Mouse (Mus musculus): ENCODE measurements around the gene Abcc9. TPM values are rescaled to one million over a fixed set of nuclear protein-coding genes. Genes with fewer than 3 reads are reported as not detected.

The Abcc9 gene
- polyA plus RNA-seq, 1 experiment from 2014 or later = 31.0 TPM

DNA sequence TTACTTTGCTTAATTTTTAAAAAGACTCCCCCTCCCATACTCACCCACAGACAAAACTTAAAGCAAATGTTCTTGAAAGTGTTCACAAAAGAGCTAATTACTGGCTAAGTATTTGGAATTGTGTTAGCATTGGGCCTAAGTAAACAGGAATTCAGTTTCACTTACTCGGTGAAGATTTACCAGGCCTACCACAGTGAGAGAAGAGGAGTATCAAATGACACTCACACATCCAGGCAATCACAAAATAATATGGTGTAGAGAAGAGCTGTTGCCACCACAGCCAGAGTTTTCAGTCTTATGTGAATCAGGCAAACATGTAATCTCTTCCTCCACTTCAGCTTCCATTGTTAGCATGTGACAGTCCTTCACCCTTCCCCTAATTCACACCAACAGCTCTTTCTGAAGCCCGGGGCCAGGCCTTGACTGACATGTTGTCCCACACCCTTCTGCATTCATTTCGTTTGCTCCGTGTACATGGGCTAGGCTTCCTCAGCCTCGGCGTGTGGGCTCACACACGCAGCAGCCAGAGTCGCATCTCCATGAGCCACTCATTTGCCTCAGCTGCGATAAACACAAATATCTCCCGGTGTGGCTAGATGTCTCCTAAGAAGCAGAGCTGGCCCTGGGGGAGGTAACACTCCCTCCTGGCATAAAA is 67.5 kb downstream of the Abcc9 start:
- Histone ChIP-seq H3K9me3 (ENCODE audit: control insufficient read depth, low read depth, low read length) (no peaks in the 10 kb centered on the region), H3K36me3 (ENCODE audit: control insufficient read depth, insufficient read depth, low read length) (peaks cover 6% of the 10 kb centered on the region), H3K4me3 (ENCODE audit: low read depth, low read length) (no peak overlapping the region), H3K27ac (ENCODE audit: low read length) (no peak overlapping the region), H3K4me2 (replicated peaks; ENCODE audit: low read depth, low read length) (no peak overlapping the region), H3K9ac (replicated peaks; ENCODE audit: low read depth, low read length) (no peak overlapping the region), H3K4me1 (ENCODE audit: control insufficient read depth, insufficient read depth, low read length) (no peaks in the 10 kb centered on the region), H3K27me3 (ENCODE audit: control insufficient read depth, insufficient read depth, low read length) (no peaks in the 10 kb centered on the region)
- no peak for ATAC-seq (ENCODE audit: insufficient number of reproducible peaks, insufficient read depth, low FRiP score, low read depth)
- 57% methylated on average over 10 of the region's 10 CpGs for WGBS

DNA sequence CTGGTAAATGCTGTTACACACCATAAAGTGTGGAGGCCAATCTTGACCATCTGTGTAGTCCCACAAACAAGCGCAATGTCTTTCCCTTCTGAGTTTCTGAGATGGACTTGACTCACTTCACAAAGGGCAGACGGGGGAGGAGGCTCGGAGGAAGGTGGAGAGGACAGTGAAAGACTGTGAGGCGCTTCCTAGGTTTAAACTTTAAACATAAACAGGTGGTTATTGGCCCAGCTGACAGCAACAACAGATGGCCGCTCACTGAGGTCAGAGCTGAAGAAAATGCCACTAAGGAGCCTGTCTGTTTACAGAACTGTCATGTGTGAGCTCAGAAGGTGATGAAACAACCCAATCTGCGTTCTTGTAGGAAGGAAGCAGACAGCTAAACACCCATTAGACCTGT is 78.8 kb downstream of the Abcc9 start:
- H3K9ac ChIP-seq (replicated peaks; ENCODE audit: low read depth, low read length) = no peak overlapping the region
- H3K9me3 ChIP-seq (ENCODE audit: control insufficient read depth, low read depth, low read length) = no peaks in the 10 kb centered on the region
- 0 out of 2 replicates have a peak, but pooled peaks cover 8% of the 10 kb centered on the region for H3K36me3 ChIP-seq (ENCODE audit: control insufficient read depth, insufficient read depth, low read length)
- WGBS = 34% methylated on average over 6 of the region's 6 CpGs
- no peaks in the 10 kb centered on the region for H3K27me3 ChIP-seq (ENCODE audit: control insufficient read depth, insufficient read depth, low read length)
- H3K27ac ChIP-seq (ENCODE audit: low read length) = no peak overlapping the region
- no peaks in the 10 kb centered on the region for H3K4me1 ChIP-seq (ENCODE audit: control insufficient read depth, insufficient read depth, low read length)
- no peak overlapping the region for H3K4me2 ChIP-seq (replicated peaks; ENCODE audit: low read depth, low read length)
- no peak overlapping the region for H3K4me3 ChIP-seq (ENCODE audit: low read depth, low read length)
- ATAC-seq (ENCODE audit: insufficient number of reproducible peaks, insufficient read depth, low FRiP score, low read depth) = no peak

GRCm38 (mm10) chr6:142616659-142617058 is 85.5 kb downstream of the Abcc9 start:
- Histone ChIP-seq H3K36me3 (ENCODE audit: control insufficient read depth, insufficient read depth, low read length) (peaks cover 4% of the 10 kb centered on the region; the same call in 1 of the 2 replicates), H3K27ac (ENCODE audit: low read length) (no peak overlapping the region), H3K4me2 (replicated peaks; ENCODE audit: low read depth, low read length) (no peak overlapping the region), H3K4me3 (ENCODE audit: low read depth, low read length) (no peak overlapping the region), H3K27me3 (ENCODE audit: control insufficient read depth, insufficient read depth, low read length) (no peaks in the 10 kb centered on the region), H3K4me1 (ENCODE audit: control insufficient read depth, insufficient read depth, low read length) (no peaks in the 10 kb centered on the region), H3K9ac (replicated peaks; ENCODE audit: low read depth, low read length) (no peak overlapping the region), H3K9me3 (ENCODE audit: control insufficient read depth, low read depth, low read length) (no peaks in the 10 kb centered on the region)
- 20% methylated on average over 3 of the region's 3 CpGs for WGBS
- no peak for ATAC-seq (ENCODE audit: insufficient number of reproducible peaks, insufficient read depth, low FRiP score, low read depth)

- ATAC-seq (ENCODE audit: insufficient number of reproducible peaks, insufficient read depth, low FRiP score, low read depth) = no peak
- no peaks in the 10 kb centered on the region for H3K27me3 ChIP-seq (ENCODE audit: control insufficient read depth, insufficient read depth, low read length)
These were observed 87.8 kb downstream of the Abcc9 start for GRCm38 (mm10) chr6:142614324-142614723.

GRCm38 (mm10) chr6:142612366-142612765 is 89.7 kb downstream of the Abcc9 start:
- Histone ChIP-seq H3K4me1 (ENCODE audit: control insufficient read depth, insufficient read depth, low read length) (no peaks in the 10 kb centered on the region), H3K27me3 (ENCODE audit: control insufficient read depth, insufficient read depth, low read length) (no peaks in the 10 kb centered on the region), H3K9me3 (ENCODE audit: control insufficient read depth, low read depth, low read length) (no peaks in the 10 kb centered on the region), H3K9ac (replicated peaks; ENCODE audit: low read depth, low read length) (no peak overlapping the region), H3K4me3 (ENCODE audit: low read depth, low read length) (no peak overlapping the region), H3K4me2 (replicated peaks; ENCODE audit: low read depth, low read length) (no peak overlapping the region), H3K36me3 (ENCODE audit: control insufficient read depth, insufficient read depth, low read length) (peaks cover 4% of the 10 kb centered on the region; the same call in 1 of the 2 replicates), H3K27ac (ENCODE audit: low read length) (no peak overlapping the region)
- ATAC-seq (ENCODE audit: insufficient number of reproducible peaks, insufficient read depth, low FRiP score, low read depth) = no peak
- WGBS = 75% methylated on average over 8 of the region's 8 CpGs

More at GRCm38 (mm10) chr6:142614324-142614723, 87.8 kb downstream of the Abcc9 start:
- Histone ChIP-seq H3K36me3 (ENCODE audit: control insufficient read depth, insufficient read depth, low read length) (peaks cover 4% of the 10 kb centered on the region; the same call in 1 of the 2 replicates), H3K4me1 (ENCODE audit: control insufficient read depth, insufficient read depth, low read length) (no peaks in the 10 kb centered on the region), H3K4me2 (replicated peaks; ENCODE audit: low read depth, low read length) (no peak overlapping the region), H3K9me3 (ENCODE audit: control insufficient read depth, low read depth, low read length) (no peaks in the 10 kb centered on the region), H3K27ac (ENCODE audit: low read length) (no peak overlapping the region), H3K9ac (replicated peaks; ENCODE audit: low read depth, low read length) (no peak overlapping the region), H3K4me3 (ENCODE audit: low read depth, low read length) (no peak overlapping the region)
- WGBS = 55% methylated on average over 10 of the region's 10 CpGs

- no peak for ATAC-seq (ENCODE audit: insufficient number of reproducible peaks, insufficient read depth, low FRiP score, low read depth)
- 56% methylated on average over 9 of the region's 9 CpGs for WGBS
- Histone ChIP-seq H3K27ac (ENCODE audit: low read length) (no peak overlapping the region; the same call in 1 of the 2 replicates), H3K27me3 (ENCODE audit: control insufficient read depth, insufficient read depth, low read length) (no peaks in the 10 kb centered on the region), H3K4me2 (replicated peaks; ENCODE audit: low read depth, low read length) (no peak overlapping the region), H3K9me3 (ENCODE audit: control insufficient read depth, low read depth, low read length) (no peaks in the 10 kb centered on the region), H3K4me3 (ENCODE audit: low read depth, low read length) (no peak overlapping the region), H3K9ac (replicated peaks; ENCODE audit: low read depth, low read length) (no peak overlapping the region), H3K36me3 (ENCODE audit: control insufficient read depth, insufficient read depth, low read length) (no peaks in the 10 kb centered on the region), H3K4me1 (ENCODE audit: control insufficient read depth, insufficient read depth, low read length) (no peaks in the 10 kb centered on the region)
These were observed 92.4 kb downstream of the Abcc9 start for GRCm38 (mm10) chr6:142609401-142610373.

DNA sequence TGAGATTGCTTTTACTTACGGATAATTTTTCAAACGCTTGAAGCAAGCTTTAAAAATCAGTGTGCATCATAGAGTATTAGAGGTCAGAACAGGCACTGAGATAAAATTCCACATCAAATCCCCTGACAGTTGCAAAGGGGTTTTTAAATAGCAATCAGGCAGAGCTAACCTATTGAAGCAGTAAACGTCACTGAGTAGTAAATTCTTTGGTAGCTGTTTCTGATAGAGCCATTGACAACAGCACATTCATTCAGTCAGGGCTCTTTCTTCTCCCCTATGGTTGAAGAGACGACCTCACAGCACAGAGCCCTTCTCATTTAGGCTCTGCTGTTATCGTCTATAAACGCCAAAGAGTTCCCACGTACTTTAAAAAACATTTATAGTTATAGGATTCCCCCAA is 95.0 kb downstream of the Abcc9 start:
- no peak overlapping the region for H3K27ac ChIP-seq (ENCODE audit: low read length)

DNA sequence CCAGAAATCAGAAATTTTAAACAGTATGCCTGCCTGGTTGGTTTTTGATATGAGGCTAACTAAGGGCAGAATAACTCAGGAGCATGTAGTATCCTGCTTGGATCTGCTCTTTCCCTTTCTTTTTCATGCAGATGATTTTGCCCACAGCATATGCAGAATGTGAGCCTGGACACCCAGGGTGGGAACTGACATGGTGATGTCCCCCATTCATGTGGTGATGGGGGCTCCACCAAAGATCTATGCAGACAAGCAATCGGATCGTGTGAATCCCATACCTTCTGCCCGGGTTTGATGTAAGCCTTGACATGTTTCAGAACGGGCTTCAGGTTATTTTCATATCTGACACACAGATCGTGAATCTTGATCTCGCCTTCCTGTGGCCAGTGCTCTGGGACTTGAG is 99.3 kb downstream of the Abcc9 start:
- 62% methylated on average over 6 of the region's 6 CpGs for WGBS
- no peaks in the 10 kb centered on the region for H3K27me3 ChIP-seq (ENCODE audit: control insufficient read depth, insufficient read depth, low read length)
- no peak overlapping the region for H3K4me3 ChIP-seq (ENCODE audit: low read depth, low read length)
- ATAC-seq (ENCODE audit: insufficient number of reproducible peaks, insufficient read depth, low FRiP score, low read depth) = no peak
- no peaks in the 10 kb centered on the region for H3K9me3 ChIP-seq (ENCODE audit: control insufficient read depth, low read depth, low read length)
- H3K4me1 ChIP-seq (ENCODE audit: control insufficient read depth, insufficient read depth, low read length) = no peaks in the 10 kb centered on the region
- H3K4me2 ChIP-seq (replicated peaks; ENCODE audit: low read depth, low read length) = no peak overlapping the region
- peaks cover 6% of the 10 kb centered on the region for H3K36me3 ChIP-seq (ENCODE audit: control insufficient read depth, insufficient read depth, low read length)
- no peak overlapping the region for H3K27ac ChIP-seq (ENCODE audit: low read length)
- no peak overlapping the region for H3K9ac ChIP-seq (replicated peaks; ENCODE audit: low read depth, low read length)

More for the DNA sequence above, 95.0 kb downstream of the Abcc9 start:
- H3K4me2 ChIP-seq (replicated peaks; ENCODE audit: low read depth, low read length) = no peak overlapping the region
- H3K4me1 ChIP-seq (ENCODE audit: control insufficient read depth, insufficient read depth, low read length) = no peaks in the 10 kb centered on the region
- no peak overlapping the region for H3K9ac ChIP-seq (replicated peaks; ENCODE audit: low read depth, low read length)
- H3K36me3 ChIP-seq (ENCODE audit: control insufficient read depth, insufficient read depth, low read length) = no peaks in the 10 kb centered on the region
- no peak for ATAC-seq (ENCODE audit: insufficient number of reproducible peaks, insufficient read depth, low FRiP score, low read depth)
- 70% methylated on average over 7 of the region's 7 CpGs for WGBS
- H3K27me3 ChIP-seq (ENCODE audit: control insufficient read depth, insufficient read depth, low read length) = no peaks in the 10 kb centered on the region
- no peaks in the 10 kb centered on the region for H3K9me3 ChIP-seq (ENCODE audit: control insufficient read depth, low read depth, low read length)
- no peak overlapping the region for H3K4me3 ChIP-seq (ENCODE audit: low read depth, low read length)
